Mouse (Mus musculus) forebrain, embryonic 16.5 days (tissue): ENCODE measurements around the gene Wfikkn1. TPM values are rescaled to one million over a fixed set of nuclear protein-coding genes. Genes with fewer than 3 reads are reported as not detected.

Experiments used
- ATAC-seq: fragments of 200-750 bp; cut with Nextera tagmentation; 2 replicates; pipeline ENCODE4 v1.8.0; 2017; ENCODE audit warnings: mild to moderate bottlenecking, moderate library complexity
- H3K27ac ChIP-seq: fragments of 300-500 bp; sonication (generic); 2 replicates; pipeline ENCODE4 v1.5.1; 2014; ENCODE audit warnings: low read length, control low read depth
- H3K27me3 ChIP-seq: fragments of 300-500 bp; sonication (generic); replicated peaks from 2 replicates; pipeline ENCODE4 v1.6.1; 2014; ENCODE audit warnings: low read length; ENCODE audit not compliant: control insufficient read depth, insufficient read depth
- H3K36me3 ChIP-seq: fragments of 300-500 bp; sonication (generic); 2 replicates; pipeline ENCODE4 v1.6.1; 2014; ENCODE audit not compliant: control insufficient read depth, insufficient read depth
- H3K4me1 ChIP-seq: fragments of 300-500 bp; sonication (generic); replicated peaks from 2 replicates; pipeline ENCODE4 v1.6.1; 2014; ENCODE audit warnings: low read length; ENCODE audit not compliant: control insufficient read depth, insufficient read depth
- H3K4me2 ChIP-seq: fragments of 300-500 bp; sonication (generic); 2 replicates; pipeline ENCODE4 v1.6.1; 2014; ENCODE audit warnings: mild to moderate bottlenecking, low read length, control low read depth
- H3K4me3 ChIP-seq: fragments of 300-500 bp; sonication (generic); replicated peaks from 2 replicates; pipeline ENCODE4 v1.5.1; 2014; ENCODE audit warnings: mild to moderate bottlenecking, low read length, control low read depth
- H3K9ac ChIP-seq: fragments of 300-500 bp; sonication (generic); replicated peaks from 2 replicates; pipeline ENCODE4 v1.6.1; 2014; ENCODE audit warnings: low read depth, low read length, control low read depth
- H3K9me3 ChIP-seq: fragments of 300-500 bp; sonication (generic); 2 replicates; pipeline ENCODE4 v1.6.1; 2016; ENCODE audit warnings: low read length; ENCODE audit not compliant: control insufficient read depth
- WGBS: fragments of 180-500 bp; shearing (Covaris S2); extraction: QIAGEN DNeasy Blood & Tissue Kit; methylation state at CpG from one replicate; pipeline ENCODE4 v1.1.7; 2014; 5-methylcytosine and 5-hydroxymethylcytosine counted together
- polyA plus RNA-seq: library from polyadenylated mRNA; unstranded; fragments of >200 nt; fragmentation: Nextera tagmentation; extraction: Ambion mirVana; gene quantifications from 2 replicates; pipeline ENCODE4 v1.2.1, GENCODE M21; 2015

Wfikkn1 gene
- polyA plus RNA-seq, 1 experiment from 2014 or later: 0.52 TPM

- ATAC-seq: no peak
These were observed 908 bp downstream of the Wfikkn1 start for GRCm38 (mm10) chr17:25879750-25880149.

GRCm38 (mm10) chr17:25879261-25879660 is 1.4 kb downstream of the Wfikkn1 start:
- Histone ChIP-seq H3K9ac (no peak overlapping the region), H3K4me1 (peaks cover 16% of the 10 kb centered on the region), H3K27me3 (no peaks in the 10 kb centered on the region), H3K4me2 (no peak overlapping the region), H3K36me3 (peaks cover 7% of the 10 kb centered on the region; the same call in 1 of the 2 replicates), H3K27ac (no peak overlapping the region), H3K9me3 (no peaks in the 10 kb centered on the region), H3K4me3 (no peak overlapping the region)
- ATAC-seq: no peak
- 49% methylated on average over 4 of the region's 4 CpGs for WGBS

More at GRCm38 (mm10) chr17:25879750-25880149, 908 bp downstream of the Wfikkn1 start:
- WGBS: 73% methylated on average over 8 of the region's 8 CpGs
- no peak overlapping the region for H3K4me2 ChIP-seq
- no peak overlapping the region for H3K27ac ChIP-seq
- H3K36me3 ChIP-seq: peaks cover 7% of the 10 kb centered on the region; the same call in 1 of the 2 replicates
- peaks cover 14% of the 10 kb centered on the region for H3K4me1 ChIP-seq
- H3K9ac ChIP-seq: no peak overlapping the region
- no peaks in the 10 kb centered on the region for H3K9me3 ChIP-seq
- no peaks in the 10 kb centered on the region for H3K27me3 ChIP-seq
- no peak overlapping the region for H3K4me3 ChIP-seq

- Histone ChIP-seq H3K4me1 (peaks cover 22% of the 10 kb centered on the region), H3K9ac (no peak overlapping the region), H3K9me3 (no peaks in the 10 kb centered on the region), H3K27ac (no peak overlapping the region), H3K4me2 (no peak overlapping the region), H3K4me3 (no peak overlapping the region), H3K36me3 (peaks cover 7% of the 10 kb centered on the region; the same call in 1 of the 2 replicates), H3K27me3 (no peaks in the 10 kb centered on the region)
- no peak for ATAC-seq
- 92% methylated on average over 19 of the region's 19 CpGs for WGBS
These were observed 2.0 kb downstream of the Wfikkn1 start for GRCm38 (mm10) chr17:25878611-25879180.

GRCm38 (mm10) chr17:25877741-25878610 is 2.7 kb downstream of the Wfikkn1 start:
- no peak overlapping the region for H3K4me2 ChIP-seq
- H3K27ac ChIP-seq: no peak overlapping the region
- no peaks in the 10 kb centered on the region for H3K27me3 ChIP-seq
- ATAC-seq: no peak
- H3K36me3 ChIP-seq: peaks cover 7% of the 10 kb centered on the region; the same call in 1 of the 2 replicates
- peaks cover 22% of the 10 kb centered on the region for H3K4me1 ChIP-seq
- no peak overlapping the region for H3K9ac ChIP-seq
- H3K4me3 ChIP-seq: no peak overlapping the region
- WGBS: 92% methylated on average over 32 of the region's 32 CpGs
- H3K9me3 ChIP-seq: no peaks in the 10 kb centered on the region

- no peak overlapping the region for H3K27ac ChIP-seq
- peaks cover 3% of the 10 kb centered on the region; the same call in 1 of the 2 replicates for H3K36me3 ChIP-seq
- ATAC-seq: no peak
- no peak overlapping the region for H3K9ac ChIP-seq
- no peaks in the 10 kb centered on the region for H3K9me3 ChIP-seq
- no peaks in the 10 kb centered on the region for H3K27me3 ChIP-seq
- no peak overlapping the region for H3K4me2 ChIP-seq
- no peak overlapping the region for H3K4me3 ChIP-seq
- peaks cover 22% of the 10 kb centered on the region for H3K4me1 ChIP-seq
- 100% methylated on average over 3 of the region's 3 CpGs for whole genome bisulfite sequencing
These were observed 3.6 kb downstream of the Wfikkn1 start for GRCm38 (mm10) chr17:25877025-25877424.

GRCm38 (mm10) chr17:25876347-25876915 is 4.2 kb downstream of the Wfikkn1 start:
- Histone ChIP-seq H3K27me3 (no peaks in the 10 kb centered on the region), H3K27ac (no peak overlapping the region; the same call in 1 of the 2 replicates), H3K36me3 (no peaks in the 10 kb centered on the region), H3K4me2 (peak overlapping the region; percentile 90), H3K4me1 (peaks cover 22% of the 10 kb centered on the region), H3K4me3 (peak overlapping the region; percentile 71), H3K9me3 (no peaks in the 10 kb centered on the region), H3K9ac (peak overlapping the region; percentile 81)
- ATAC-seq: no peak
- 62% methylated on average over 10 of the region's 10 CpGs for WGBS

- H3K9me3 ChIP-seq: no peaks in the 10 kb centered on the region
- peak overlapping the region; percentile 81 for H3K9ac ChIP-seq
- H3K27me3 ChIP-seq: no peaks in the 10 kb centered on the region
- H3K4me1 ChIP-seq: peaks cover 22% of the 10 kb centered on the region
- no peaks in the 10 kb centered on the region for H3K36me3 ChIP-seq
- peak; percentile 95 for ATAC-seq
- WGBS: 1% methylated on average over 59 of the region's 59 CpGs
- H3K27ac ChIP-seq: peak overlapping the region; percentile 89
- peak overlapping the region; percentile 71 for H3K4me3 ChIP-seq
- H3K4me2 ChIP-seq: peak overlapping the region; percentile 90
These were observed 5.2 kb downstream of the Wfikkn1 start for GRCm38 (mm10) chr17:25875171-25876136.

- H3K27me3 ChIP-seq: no peaks in the 10 kb centered on the region
- ATAC-seq: peak; percentile 84
- peak within 1 kb of the TSS; percentile 90 for H3K4me2 ChIP-seq
- H3K9ac ChIP-seq: peak within 1 kb of the TSS; percentile 81
- under 1% methylated on average over 25 of the region's 25 CpGs for WGBS
- H3K36me3 ChIP-seq: no peaks in the 10 kb centered on the region
- peak within 1 kb of the TSS; percentile 71 for H3K4me3 ChIP-seq
- H3K4me1 ChIP-seq: peaks cover 22% of the 10 kb centered on the region
- no peaks in the 10 kb centered on the region for H3K9me3 ChIP-seq
- peak within 1 kb of the TSS; percentile 89 for H3K27ac ChIP-seq
These were observed 5.9 kb downstream of the Wfikkn1 start, which contains the start of gene Mettl26 for GRCm38 (mm10) chr17:25874721-25875170. Gene Mettl26 (plus strand): TSS chr17:25875074.
